Mouse (Mus musculus) cerebellum, adult 2 months (tissue): ENCODE data around the gene Maob. TPM values are rescaled to one million over a fixed set of nuclear protein-coding genes. Genes with fewer than 3 reads are reported as not detected.

ENCODE experiments used
- DNase-seq, 2 experiments: peaks; one replicate each; pipeline ENCODE4 v3.0.0; 2021
- H3K27ac ChIP-seq: fragments of 200-500 bp; 2 replicates; pipeline ENCODE4 v1.5.1; 2012; ENCODE audit warnings: low read length, control low read depth, inconsistent platforms; ENCODE audit not compliant: insufficient read depth
- H3K27me3 ChIP-seq: fragments of 200-500 bp; 2 replicates; pipeline ENCODE4 v1.6.1; 2012; ENCODE audit warnings: inconsistent platforms, mild to moderate bottlenecking, low read length, moderate library complexity; ENCODE audit not compliant: control insufficient read depth, insufficient read depth
- H3K4me1 ChIP-seq: fragments of 200-500 bp; 2 replicates; pipeline ENCODE4 v1.6.1; 2011; ENCODE audit warnings: low read length; ENCODE audit not compliant: control insufficient read depth, insufficient read depth
- H3K4me3 ChIP-seq: fragments of 200-500 bp; replicated peaks from 2 replicates; pipeline ENCODE3; 2011; ENCODE audit warnings: mild to moderate bottlenecking, low read depth, low read length, control low read depth; ENCODE audit not compliant: insufficient read depth
- CTCF ChIP-seq: fragments of 200-500 bp; IDR thresholded peaks from 2 replicates; pipeline ENCODE4 v1.5.1; 2011; ENCODE audit warnings: low read depth, mild to moderate bottlenecking, control low read depth, low read length, moderate library complexity, borderline replicate concordance; ENCODE audit not compliant: insufficient read depth
- POLR2A ChIP-seq: fragments of 200-500 bp; IDR thresholded peaks from 2 replicates; pipeline ENCODE4 v1.6.1; 2011; ENCODE audit warnings: low read length, control low read depth, borderline replicate concordance; ENCODE audit not compliant: insufficient read depth
- WGBS: fragments of 180-500 bp; shearing (Covaris S2); methylation state at CpG from one replicate; pipeline ENCODE4 v1.1.7; 2018; 5-methylcytosine and 5-hydroxymethylcytosine counted together
- polyA plus RNA-seq: library from polyadenylated mRNA; depleted of rRNA; stranded (reverse); fragments of >200 nt; gene quantifications from 2 replicates; pipeline ENCODE4 v1.2.3, GENCODE M21; 2012; rRNA removed

Gene Maob
- polyA plus RNA-seq, 1 experiment, result 14.8 TPM

GRCm38 (mm10) chrX:16812080-16812479 is 5.1 kb downstream of the Maob start:
- H3K27ac ChIP-seq, result no peak overlapping the region
- no peak for TF ChIP-seq CTCF
- TF ChIP-seq POLR2A, result no peak

DNA sequence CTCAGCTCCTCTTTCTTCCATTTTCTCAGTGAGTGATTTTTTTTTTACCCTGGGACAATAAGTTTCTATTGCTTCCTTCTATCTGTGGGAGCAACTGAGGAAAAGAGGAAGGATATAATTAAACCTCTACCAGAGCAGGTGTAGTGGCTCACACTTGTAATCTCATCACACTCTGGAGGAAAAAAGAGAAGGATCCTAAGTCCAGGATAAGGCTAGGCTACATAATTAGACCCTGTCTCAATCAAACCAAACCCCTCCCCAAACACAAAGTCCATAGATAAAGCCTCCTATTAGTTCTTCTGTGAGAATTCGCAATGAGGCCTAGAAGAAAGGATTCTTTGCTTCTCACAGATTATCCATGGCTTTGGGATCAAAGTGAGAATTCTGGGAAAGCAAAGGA is 49.7 kb downstream of the Maob start:
- WGBS, result 88% methylated on average over 1 of the region's 1 CpGs

More at GRCm38 (mm10) chrX:16812080-16812479, 5.1 kb downstream of the Maob start:
- no peaks in the 10 kb centered on the region for H3K4me1 ChIP-seq
- H3K4me3 ChIP-seq, result no peak overlapping the region
- H3K27me3 ChIP-seq, result no peaks in the 10 kb centered on the region
- WGBS, result 46% methylated on average over 3 of the region's 3 CpGs
- DNase-seq, result no peak

DNA sequence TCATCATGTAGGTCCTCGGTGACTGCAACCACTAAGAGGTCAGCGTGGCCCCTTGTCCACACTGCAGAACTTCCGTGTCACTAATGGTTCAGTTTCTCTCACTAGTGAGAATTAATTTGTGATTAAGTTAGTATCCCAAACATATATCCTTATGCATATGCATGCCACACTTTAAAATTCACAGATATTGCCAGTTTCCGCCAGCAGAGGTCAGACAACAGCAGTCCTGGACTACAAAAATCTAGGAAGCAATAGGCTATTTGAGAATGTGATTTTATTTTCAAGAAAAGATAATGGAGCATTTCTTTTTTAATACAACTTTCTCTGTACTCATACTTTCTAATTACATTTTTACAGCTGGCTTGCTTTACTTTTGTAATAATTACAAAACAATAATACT is 51.0 kb downstream of the Maob start:
- TF ChIP-seq POLR2A (no peak), CTCF (no peak)
- no peak overlapping the region for H3K27ac ChIP-seq
- H3K4me1 ChIP-seq, result no peaks in the 10 kb centered on the region
- no peaks in the 10 kb centered on the region for H3K27me3 ChIP-seq
- WGBS, result 74% methylated on average over 4 of the region's 4 CpGs
- H3K4me3 ChIP-seq, result no peak overlapping the region
- DNase-seq, result peak in 1 of 2 experiments; percentile 0

More for the DNA sequence above, 49.7 kb downstream of the Maob start:
- Histone ChIP-seq H3K4me1 (no peaks in the 10 kb centered on the region), H3K27me3 (no peaks in the 10 kb centered on the region), H3K27ac (no peak overlapping the region), H3K4me3 (no peak overlapping the region)
- no peak for DNase-seq
- TF ChIP-seq POLR2A (no peak), CTCF (no peak)

- WGBS, result 61% methylated on average over 3 of the region's 3 CpGs
These were observed 55.7 kb downstream of the Maob start for GRCm38 (mm10) chrX:16761430-16761829.

GRCm38 (mm10) chrX:16754761-16755160 is 62.4 kb downstream of the Maob start:
- H3K4me3 ChIP-seq, result no peak overlapping the region
- H3K27me3 ChIP-seq, result no peaks in the 10 kb centered on the region
- TF ChIP-seq POLR2A (no peak), CTCF (no peak)

More at GRCm38 (mm10) chrX:16761430-16761829, 55.7 kb downstream of the Maob start:
- no peak for TF ChIP-seq POLR2A
- no peak for TF ChIP-seq CTCF
- H3K4me1 ChIP-seq, result no peaks in the 10 kb centered on the region
- H3K27ac ChIP-seq, result no peak overlapping the region
- no peak overlapping the region for H3K4me3 ChIP-seq
- H3K27me3 ChIP-seq, result no peaks in the 10 kb centered on the region
- no peak for DNase-seq

GRCm38 (mm10) chrX:16748932-16749331 is 68.2 kb downstream of the Maob start:
- H3K27ac ChIP-seq, result no peak overlapping the region
- no peak for TF ChIP-seq POLR2A
- no peak for TF ChIP-seq CTCF
- no peaks in the 10 kb centered on the region for H3K27me3 ChIP-seq
- H3K4me1 ChIP-seq, result no peaks in the 10 kb centered on the region
- H3K4me3 ChIP-seq, result no peak overlapping the region
- WGBS, result 52% methylated on average over 1 of the region's 1 CpGs
- no peak for DNase-seq

More at GRCm38 (mm10) chrX:16754761-16755160, 62.4 kb downstream of the Maob start:
- H3K27ac ChIP-seq, result no peak overlapping the region
- no peaks in the 10 kb centered on the region for H3K4me1 ChIP-seq
- no peak for DNase-seq

GRCm38 (mm10) chrX:16714033-16714432 is 103.1 kb downstream of the Maob start:
- Histone ChIP-seq H3K27ac (no peak overlapping the region), H3K4me1 (no peaks in the 10 kb centered on the region), H3K4me3 (no peak overlapping the region), H3K27me3 (no peaks in the 10 kb centered on the region)
- 76% methylated on average over 1 of the region's 1 CpGs for WGBS
- TF ChIP-seq POLR2A, result no peak
- DNase-seq, result no peak

GRCm38 (mm10) chrX:16706094-16706493 is 111.1 kb downstream of the Maob start:
- no peaks in the 10 kb centered on the region for H3K27me3 ChIP-seq
- H3K4me1 ChIP-seq, result no peaks in the 10 kb centered on the region
- DNase-seq, result no peak
- H3K27ac ChIP-seq, result no peak overlapping the region
- TF ChIP-seq CTCF, result no peak
- no peak for TF ChIP-seq POLR2A
- WGBS, result 72% methylated on average over 1 of the region's 1 CpGs
- no peak overlapping the region for H3K4me3 ChIP-seq

Other genes starting within 250 kb of the Maob start
- gene Maoa, start 197.7 kb downstream of the Maob start, polyA plus RNA-seq, result 21.5 and 22.6 TPM in 2 replicates
- gene Ndp, start 94.4 kb upstream of the Maob start, polyA plus RNA-seq, result 14.7 and 15.0 TPM in 2 replicates